ENCODE assay signal across 8 mouse cellular contexts in the genomic region with DNA sequence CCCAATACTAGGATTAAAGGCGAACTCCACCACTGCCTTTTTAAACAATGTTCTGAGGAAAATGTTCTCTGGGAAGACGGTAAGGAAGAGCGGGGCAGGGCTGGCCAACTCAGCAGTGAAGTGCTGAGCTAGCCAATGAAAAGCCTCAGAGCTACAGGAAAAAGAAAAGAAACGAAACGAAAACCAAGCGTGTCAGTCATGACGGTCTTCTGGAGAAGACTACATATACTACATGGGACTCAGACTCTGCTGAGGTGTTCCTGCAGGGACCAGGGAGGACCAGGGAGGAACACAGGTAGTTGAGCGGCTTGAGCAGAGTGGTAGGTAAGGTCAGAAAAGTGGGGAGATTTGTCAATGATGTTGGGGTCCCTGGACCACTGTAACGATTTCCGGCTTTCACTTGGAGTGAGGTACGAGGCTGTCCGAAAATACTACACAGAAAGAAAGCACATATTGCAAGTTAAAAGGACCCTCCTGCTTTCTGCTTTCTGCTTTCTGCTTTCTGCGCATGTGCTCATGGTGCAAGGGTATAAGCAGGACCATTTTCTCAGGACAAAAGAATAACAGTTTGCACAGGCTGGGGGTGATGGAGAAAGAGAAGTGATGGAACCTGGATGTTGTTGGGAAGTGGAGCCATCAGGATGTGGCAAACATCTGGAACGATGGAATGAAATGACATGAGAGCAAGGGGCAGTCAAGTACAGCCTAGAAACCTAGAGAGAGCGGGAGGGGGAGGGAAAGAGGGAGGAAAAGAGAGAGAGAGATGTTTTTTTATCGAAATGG. TPM values are rescaled to one million over a fixed set of nuclear protein-coding genes. Genes with fewer than 3 reads are reported as not detected.
DNase-seq lines count a peak whose midpoint lies in the region; ATAC-seq lines count a peak whose summit lies in the region.
"Had no signal": no experiment of that assay in that cellular context is flagged by ENCODE, and none has a peak within 500 bp of the region (broad histone marks: within the 10 kb centered on the region; RNA-seq: fewer than 3 reads in every experiment).

No protein-coding gene starts in this region.

- ATAC-seq in embryonic facial prominence, embryonic 11.5 days (replicated peaks; ENCODE audit: insufficient number of reproducible peaks, low FRiP score, low TSS enrichment, low read depth), result peak; percentile 56; the same call in 1 of the 2 replicates
- ATAC-seq in stomach, embryonic 15.5 days (ENCODE audit: insufficient read depth, low FRiP score, low read depth), result no peak

- no peaks in the 10 kb centered on the region for H3K4me1 ChIP-seq in embryonic facial prominence, embryonic 11.5 days (ENCODE audit: control insufficient read depth, insufficient read depth, low read length)
- H3K4me1 ChIP-seq in limb, embryonic 10.5 days, result peaks cover 16% of the 10 kb centered on the region; the same call in 1 of the 2 replicates
- H3K4me1 ChIP-seq in stomach, embryonic 15.5 days, result no peaks in the 10 kb centered on the region

- H3K9ac ChIP-seq in embryonic facial prominence, embryonic 11.5 days (replicated peaks; ENCODE audit: low read length), result no peak overlapping the region
- H3K9ac ChIP-seq in stomach, embryonic 15.5 days, result no peak overlapping the region

- H3K27ac ChIP-seq in embryonic facial prominence, embryonic 11.5 days (replicated peaks; ENCODE audit: low read depth, low read length), result 0 out of 2 replicates have a peak overlapping the region, but pooled peaks have one; percentile 41
- H3K27ac ChIP-seq in limb, embryonic 10.5 days, result peak overlapping the region; percentile 66; the same call in 1 of the 2 replicates
- peak overlapping the region; percentile 31; the same call in 1 of the 2 replicates for H3K27ac ChIP-seq in stomach, embryonic 15.5 days

- H3K36me3 ChIP-seq in embryonic facial prominence, embryonic 11.5 days (replicated peaks; ENCODE audit: control insufficient read depth, insufficient read depth, low read depth, low read length), result no peaks in the 10 kb centered on the region
- no peaks in the 10 kb centered on the region for H3K36me3 ChIP-seq in limb, embryonic 10.5 days
- no peaks in the 10 kb centered on the region for H3K36me3 ChIP-seq in stomach, embryonic 15.5 days

- no peak overlapping the region for H3K4me2 ChIP-seq in embryonic facial prominence, embryonic 11.5 days (ENCODE audit: low read depth, low read length)
- H3K4me2 ChIP-seq in stomach, embryonic 15.5 days, result peak overlapping the region; percentile 11; the same call in 1 of the 2 replicates

- no peaks in the 10 kb centered on the region for H3K27me3 ChIP-seq in embryonic facial prominence, embryonic 11.5 days (ENCODE audit: control insufficient read depth, insufficient read depth, low read length)
- H3K27me3 ChIP-seq in limb, embryonic 10.5 days (ENCODE audit: low read depth, poor library complexity, severe bottlenecking), result no peaks in the 10 kb centered on the region
- H3K27me3 ChIP-seq in stomach, embryonic 15.5 days (replicated peaks), result no peaks in the 10 kb centered on the region

- no peak overlapping the region for H3K4me3 ChIP-seq in embryonic facial prominence, embryonic 11.5 days (ENCODE audit: low read depth, low read length)
- no peak overlapping the region for H3K4me3 ChIP-seq in limb, embryonic 10.5 days
- peak overlapping the region; percentile 4; the same call in 1 of the 2 replicates for H3K4me3 ChIP-seq in stomach, embryonic 15.5 days (replicated peaks)

- DNase-seq in spleen, adult 12 weeks (ENCODE audit: low spot score), result peak; percentile 2
- DNase-seq in spleen, postnatal 4 days (ENCODE audit: low spot score in 2 of 2), result no peak
- peak; percentile 63 for DNase-seq in embryonic facial prominence, embryonic 11.5 days (ENCODE audit: low spot score)
- DNase-seq in limb, embryonic 10.5 days (ENCODE audit: low spot score), result no peak
- DNase-seq in right cerebral cortex, adult 18-20 months, result no peak
- no peak for DNase-seq in urinary bladder, postnatal 4 days (ENCODE audit: low spot score in 2 of 2)
- DNase-seq: cerebellum, adult 11-12 months had no signal

- 75% methylated on average over 16 of the region's 16 CpGs for WGBS in embryonic facial prominence, embryonic 11.5 days
- 86% methylated on average over 16 of the region's 16 CpGs for WGBS in limb, embryonic 10.5 days
- WGBS in stomach, embryonic 15.5 days, result 59% methylated on average over 16 of the region's 16 CpGs

- no peaks in the 10 kb centered on the region for H3K9me3 ChIP-seq in embryonic facial prominence, embryonic 11.5 days (replicated peaks; ENCODE audit: control insufficient read depth, low read length)
- H3K9me3 ChIP-seq in limb, embryonic 10.5 days (replicated peaks), result no peaks in the 10 kb centered on the region
- H3K9me3 ChIP-seq in stomach, embryonic 15.5 days, result no peaks in the 10 kb centered on the region

RNA-seq across cellular contexts. Expression of a gene that starts 20.4 kb away (rescaled TPM):
- 25.3 and 25.6 TPM in 2 replicates for polyA plus RNA-seq in embryonic facial prominence, embryonic 11.5 days (2014; fragmentation: Nextera tagmentation; extraction: Ambion mirVana)
- polyA plus RNA-seq in limb, embryonic 10.5 days (2016; fragmentation: Nextera tagmentation; extraction: Ambion mirVana), result 17.4 and 28.3 TPM in 2 replicates
- 55.8 and 59.2 TPM in 2 replicates for polyA plus RNA-seq in stomach, embryonic 15.5 days (2015; fragmentation: Nextera tagmentation; extraction: Ambion mirVana)

RNA-seq across cellular contexts. Expression of a gene that starts 21.1 kb away (rescaled TPM):
- not detected in 2 replicates for polyA plus RNA-seq in embryonic facial prominence, embryonic 11.5 days (2014; fragmentation: Nextera tagmentation; extraction: Ambion mirVana)
- not detected in 2 replicates for polyA plus RNA-seq in limb, embryonic 10.5 days (2016; fragmentation: Nextera tagmentation; extraction: Ambion mirVana)
- polyA plus RNA-seq in stomach, embryonic 15.5 days (2015; fragmentation: Nextera tagmentation; extraction: Ambion mirVana), result 0.84 TPM in 1 of 2 replicates, not detected in the other

Comparison
In these comparisons a context has a peak if more than half of its experiments do, and no peak if none do; other contexts are left out.
1. DNase-seq: peak in spleen, adult 12 weeks (single experiment) and embryonic facial prominence, embryonic 11.5 days (single experiment); none in spleen, postnatal 4 days (0 of 2), limb, embryonic 10.5 days (single experiment), right cerebral cortex, adult 18-20 months (single experiment) and urinary bladder, postnatal 4 days (0 of 2).
2. Peak in every context shown above with its lines, with median percentiles within 50 percentile points of each other: H3K27ac ChIP-seq.